Mouse (Mus musculus) small intestine, adult 2 months (tissue): ENCODE data around the gene Lrrc29.

Experiments
- CTCF ChIP-seq: fragments of 200-500 bp; IDR thresholded peaks from 2 replicates; pipeline ENCODE4 v1.5.1; 2012; ENCODE audit warnings: low read depth, mild to moderate bottlenecking, control low read depth, inconsistent platforms, low read length, moderate library complexity, mixed read lengths; ENCODE audit not compliant: insufficient replicate concordance, insufficient read length; ENCODE audit errors: extremely low read depth
- POLR2A ChIP-seq: fragments of 200-500 bp; IDR thresholded peaks from 2 replicates; pipeline ENCODE4 v1.6.1; 2012; ENCODE audit warnings: low read depth, mild to moderate bottlenecking, control low read depth, inconsistent platforms, low read length, moderate library complexity

- no peak; the same call in 1 of the 2 replicates for TF ChIP-seq POLR2A
- peak; percentile 11; the same call in 1 of the 2 replicates for TF ChIP-seq CTCF
Measured at GRCm38 (mm10) chr8:105306146-105306691, 19.9 kb downstream of the Lrrc29 start.
